Mouse (Mus musculus) liver, postnatal 0 days (tissue): ENCODE measurements around the gene Mlx. TPM values are rescaled to one million over a fixed set of nuclear protein-coding genes. Genes with fewer than 3 reads are reported as not detected.
"Not testable (repeated sequence)": the region's sequence is repeated elsewhere in the genome, so short reads cannot be mapped to it uniquely, and the experiment has no call there.

Source experiments
- ATAC-seq: fragments of 200-750 bp; cut with Nextera tagmentation; 2 replicates; pipeline ENCODE4 v1.8.0; 2017; ENCODE audit warnings: mild to moderate bottlenecking, moderate library complexity
- DNase-seq: peaks from one replicate; pipeline ENCODE4 v3.0.0-alpha.2; 2016
- H3K27ac ChIP-seq: fragments of 300-500 bp; sonication (generic); 2 replicates; pipeline ENCODE4 v1.5.1; 2014; ENCODE audit warnings: antibody characterized with exemption, moderate library complexity, mild to moderate bottlenecking, low read depth
- H3K27me3 ChIP-seq: fragments of 300-500 bp; sonication (generic); 2 replicates; pipeline ENCODE4 v1.6.1; 2014; ENCODE audit warnings: low read length, control low read depth, mixed read lengths; ENCODE audit not compliant: insufficient read depth
- H3K36me3 ChIP-seq: fragments of 300-500 bp; sonication (generic); replicated peaks from 2 replicates; pipeline ENCODE4 v1.6.1; 2014; ENCODE audit warnings: mild to moderate bottlenecking, control low read depth, low read length, moderate library complexity, mixed read lengths; ENCODE audit not compliant: insufficient read depth
- H3K4me1 ChIP-seq: fragments of 300-500 bp; sonication (generic); 2 replicates; pipeline ENCODE4 v1.6.1; 2014; ENCODE audit warnings: antibody characterized with exemption, mild to moderate bottlenecking, control low read depth; ENCODE audit not compliant: insufficient read depth
- H3K4me2 ChIP-seq: fragments of 300-500 bp; sonication (generic); 2 replicates; pipeline ENCODE4 v1.6.1; 2014; ENCODE audit warnings: low read depth, mild to moderate bottlenecking, low read length, moderate library complexity, mixed read lengths
- H3K4me3 ChIP-seq: fragments of 300-500 bp; sonication (generic); 2 replicates; pipeline ENCODE4 v1.5.1; 2014; ENCODE audit warnings: low read depth, low read length
- H3K9ac ChIP-seq: fragments of 300-500 bp; sonication (generic); replicated peaks from 2 replicates; pipeline ENCODE4 v1.6.1; 2014; ENCODE audit warnings: mild to moderate bottlenecking, moderate library complexity
- H3K9me3 ChIP-seq: fragments of 300-500 bp; sonication (generic); 2 replicates; pipeline ENCODE4 v1.6.1; 2016; ENCODE audit warnings: mild to moderate bottlenecking, control low read depth, low read length, mixed read lengths
- CTCF ChIP-seq: sonication (generic); IDR thresholded peaks from 2 replicates; pipeline ENCODE4 v1.5.1; 2016; ENCODE audit warnings: antibody characterized with exemption, low read depth
- EP300 ChIP-seq: IDR thresholded peaks from 2 replicates; pipeline ENCODE4 v1.6.1; 2016; ENCODE audit warnings: antibody characterized with exemption, low read depth, mild to moderate bottlenecking
- WGBS: fragments of 180-500 bp; shearing (Covaris S2); extraction: QIAGEN DNeasy Blood & Tissue Kit; methylation state at CpG from one replicate; pipeline ENCODE4 v1.1.7; 2014; ENCODE audit not compliant: insufficient replicate concordance; 5-methylcytosine and 5-hydroxymethylcytosine counted together
- polyA plus RNA-seq: library from polyadenylated mRNA; unstranded; fragments of >200 nt; fragmentation: Nextera tagmentation; extraction: Ambion mirVana; gene quantifications from 2 replicates; pipeline ENCODE4 v1.2.1, GENCODE M21; 2015

Mlx gene
- polyA plus RNA-seq, 1 experiment from 2014 or later, result 24.1 TPM

GRCm38 (mm10) chr11:101118105-101118504, 31.0 kb downstream of the Mlx start:
- TF ChIP-seq EP300, result no peak
- Histone ChIP-seq H3K9ac (peak overlapping the region; percentile 88), H3K27me3 (no peaks in the 10 kb centered on the region), H3K36me3 (peaks cover 4% of the 10 kb centered on the region; the same call in 1 of the 2 replicates), H3K4me2 (peak overlapping the region; percentile 88), H3K27ac (peak overlapping the region; percentile 94), H3K4me3 (peak overlapping the region; percentile 86), H3K4me1 (peaks cover 23% of the 10 kb centered on the region), H3K9me3 (no peaks in the 10 kb centered on the region)
- no peak for DNase-seq
- no peak for ATAC-seq
- WGBS, result 13% methylated on average over 4 of the region's 4 CpGs

GRCm38 (mm10) chr11:101119131-101119760, 32.2 kb downstream of the Mlx start:
- Histone ChIP-seq H3K27ac (peak overlapping the region; percentile 94), H3K4me2 (peak overlapping the region; percentile 88), H3K4me3 (peak overlapping the region; percentile 86), H3K27me3 (no peaks in the 10 kb centered on the region), H3K4me1 (peaks cover 23% of the 10 kb centered on the region), H3K9me3 (no peaks in the 10 kb centered on the region), H3K9ac (peak overlapping the region; percentile 88), H3K36me3 (peaks cover 4% of the 10 kb centered on the region; the same call in 1 of the 2 replicates)
- under 1% methylated on average over 28 of the region's 39 CpGs for WGBS
- ATAC-seq, result peak; percentile 74
- DNase-seq, result no peak
- TF ChIP-seq EP300 (no peak), CTCF (peak; percentile 42)

- Histone ChIP-seq H3K27me3 (no peaks in the 10 kb centered on the region), H3K36me3 (peaks cover 4% of the 10 kb centered on the region; the same call in 1 of the 2 replicates), H3K27ac (peak within 1 kb of the TSS; percentile 94), H3K4me2 (peak within 1 kb of the TSS; percentile 88), H3K4me3 (peak within 1 kb of the TSS; percentile 86), H3K4me1 (peaks cover 23% of the 10 kb centered on the region), H3K9me3 (no peaks in the 10 kb centered on the region), H3K9ac (peak within 1 kb of the TSS; percentile 88)
- ATAC-seq, result peak; percentile 96
- WGBS, result under 1% methylated on average over 61 of the region's 61 CpGs
- DNase-seq, result peak; percentile 100
- TF ChIP-seq EP300 (no peak), CTCF (no peak)
Measured at GRCm38 (mm10) chr11:101119761-101120544, 32.9 kb downstream of the Mlx start, which contains the start of the genes Retreg3 and Tubg1. Retreg3 (minus strand) TSS chr11:101119893. Tubg1 (plus strand) TSS chr11:101119938.

- no peaks in the 10 kb centered on the region for H3K27me3 ChIP-seq
- WGBS, result 22% methylated on average over 19 of the region's 19 CpGs
- peak overlapping the region; percentile 71 for H3K9ac ChIP-seq
- H3K4me1 ChIP-seq, result peaks cover 19% of the 10 kb centered on the region
- H3K4me2 ChIP-seq, result peak overlapping the region; percentile 88
- ATAC-seq, result no peak
- peak overlapping the region; percentile 86 for H3K4me3 ChIP-seq
- peaks cover 4% of the 10 kb centered on the region for H3K36me3 ChIP-seq
- peak overlapping the region; percentile 81 for H3K27ac ChIP-seq
- H3K9me3 ChIP-seq, result no peaks in the 10 kb centered on the region
- TF ChIP-seq EP300 (no peak), CTCF (no peak)
- DNase-seq, result peak; percentile 28
Measured at GRCm38 (mm10) chr11:101120545-101121188, 33.6 kb downstream of the Mlx start.

GRCm38 (mm10) chr11:101124494-101124893, 37.4 kb downstream of the Mlx start:
- not testable (repeated sequence) for H3K4me2 ChIP-seq, H3K27me3 ChIP-seq, H3K4me1 ChIP-seq, H3K9ac ChIP-seq, H3K27ac ChIP-seq, H3K9me3 ChIP-seq, ATAC-seq, H3K4me3 ChIP-seq, DNase-seq
- WGBS, result 88% methylated on average over 8 of the region's 8 CpGs
- H3K36me3 ChIP-seq, result peaks cover 10% of the 10 kb centered on the region

GRCm38 (mm10) chr11:101125008-101125407, 37.9 kb downstream of the Mlx start:
- not testable (repeated sequence) for H3K9ac ChIP-seq, H3K27ac ChIP-seq, H3K9me3 ChIP-seq, DNase-seq, H3K4me3 ChIP-seq, ATAC-seq, H3K4me1 ChIP-seq, H3K27me3 ChIP-seq, H3K4me2 ChIP-seq
- peaks cover 10% of the 10 kb centered on the region for H3K36me3 ChIP-seq
- 96% methylated on average over 6 of the region's 9 CpGs for WGBS
